Mouse (Mus musculus): ENCODE data around the gene Tenm3. TPM values are rescaled to one million over a fixed set of nuclear protein-coding genes. Genes with fewer than 3 reads are reported as not detected.

The Tenm3 gene
- polyA plus RNA-seq, 1 experiment from 2014 or later, result 42.9 TPM

DNA sequence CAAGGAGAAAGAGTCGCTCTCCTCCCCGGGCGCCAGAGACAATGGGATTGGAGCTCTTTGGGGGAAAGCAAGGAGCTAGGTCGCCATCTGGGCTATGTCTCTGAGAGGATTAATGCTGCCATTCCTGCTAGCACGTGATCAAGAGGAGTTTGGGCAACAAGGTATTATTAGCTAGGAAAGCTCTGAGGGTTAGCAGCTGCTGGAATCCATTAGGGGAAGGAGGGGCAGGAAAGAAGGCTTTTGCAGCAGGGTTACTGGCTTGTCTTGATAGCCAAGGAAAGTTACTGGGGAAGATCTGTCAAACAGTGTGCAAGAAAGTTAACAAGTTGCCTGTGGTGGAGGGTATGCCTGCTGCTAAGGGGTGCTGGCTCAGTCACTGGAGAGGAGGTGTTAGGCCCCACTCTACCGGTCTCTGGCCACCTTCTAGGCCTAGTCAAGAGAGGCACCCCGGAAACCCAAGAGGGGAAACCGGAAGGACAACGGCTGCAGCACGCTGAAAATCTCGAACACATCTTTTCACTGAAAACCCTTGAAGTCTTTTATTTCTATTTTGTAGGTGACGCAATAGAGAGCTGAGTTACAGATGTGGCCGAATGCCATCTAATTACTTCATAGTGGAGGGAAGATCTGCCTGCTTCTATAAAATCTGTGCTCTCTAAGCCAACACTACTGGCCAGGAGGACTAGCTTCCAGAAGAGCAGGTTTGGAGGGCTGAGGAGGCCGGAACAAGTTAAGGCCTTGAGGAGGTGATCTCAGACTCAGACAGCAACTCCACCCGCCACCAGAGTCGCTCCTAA, 534.4 kb downstream of the Tenm3 start:
- Histone ChIP-seq H3K9ac (no peak overlapping the region), H3K9me3 (replicated peaks) (no peaks in the 10 kb centered on the region), H3K36me3 (peaks cover 10% of the 10 kb centered on the region; the same call in 1 of the 2 replicates), H3K27me3 (no peaks in the 10 kb centered on the region), H3K4me2 (replicated peaks) (no peak overlapping the region), H3K4me3 (replicated peaks) (no peak overlapping the region), H3K27ac (replicated peaks) (peak overlapping the region; percentile 52), H3K4me1 (peaks cover 15% of the 10 kb centered on the region; the same call in 1 of the 2 replicates)
- 50% methylated on average over 16 of the region's 16 CpGs for WGBS
- peak; percentile 25; the same call in 1 of the 2 replicates for ATAC-seq (ENCODE audit: insufficient number of reproducible peaks, low FRiP score, low TSS enrichment, low read depth)

DNA sequence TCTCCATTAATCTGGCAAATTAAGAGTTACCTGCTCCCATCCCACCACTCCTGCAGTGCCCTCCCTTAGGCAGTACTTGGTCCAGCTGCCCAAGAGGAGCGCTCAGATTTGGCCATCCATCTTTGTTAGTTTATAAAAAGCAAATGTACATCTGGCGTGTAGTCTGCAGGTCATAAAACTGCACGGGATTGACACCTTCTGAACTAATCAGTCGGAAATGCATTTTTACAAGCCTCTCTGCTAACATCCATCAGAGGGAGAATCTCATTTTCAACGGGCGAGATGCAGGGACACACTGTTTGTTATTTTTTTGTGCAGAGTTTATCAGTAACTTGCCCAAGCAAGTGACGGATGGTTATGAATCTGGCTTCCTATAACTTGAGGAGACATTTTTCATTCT, 539.5 kb downstream of the Tenm3 start:
- H3K27ac ChIP-seq (replicated peaks), result no peak overlapping the region
- H3K27me3 ChIP-seq, result no peaks in the 10 kb centered on the region
- no peak overlapping the region for H3K4me2 ChIP-seq (replicated peaks)
- no peaks in the 10 kb centered on the region for H3K9me3 ChIP-seq (replicated peaks)
- peaks cover 12% of the 10 kb centered on the region for H3K4me1 ChIP-seq
- H3K36me3 ChIP-seq, result peaks cover 10% of the 10 kb centered on the region; the same call in 1 of the 2 replicates
- ATAC-seq (ENCODE audit: insufficient number of reproducible peaks, low FRiP score, low TSS enrichment, low read depth), result no peak
- 71% methylated on average over 7 of the region's 7 CpGs for WGBS
- no peak overlapping the region for H3K9ac ChIP-seq
- no peak overlapping the region for H3K4me3 ChIP-seq (replicated peaks)

- Histone ChIP-seq H3K36me3 (peaks cover 29% of the 10 kb centered on the region), H3K9me3 (replicated peaks) (no peaks in the 10 kb centered on the region), H3K27ac (replicated peaks) (0 out of 2 replicates have a peak overlapping the region, but pooled peaks have one; percentile 11), H3K4me2 (replicated peaks) (0 out of 2 replicates have a peak overlapping the region, but pooled peaks have one; percentile 6), H3K4me3 (replicated peaks) (0 out of 2 replicates have a peak overlapping the region, but pooled peaks have one; percentile 2), H3K9ac (no peak overlapping the region), H3K27me3 (no peaks in the 10 kb centered on the region), H3K4me1 (peaks cover 12% of the 10 kb centered on the region)
- no peak for ATAC-seq (ENCODE audit: insufficient number of reproducible peaks, low FRiP score, low TSS enrichment, low read depth)
- 29% methylated on average over 12 of the region's 12 CpGs for WGBS
These were observed 543.1 kb downstream of the Tenm3 start for GRCm38 (mm10) chr8:48300613-48301037.

DNA sequence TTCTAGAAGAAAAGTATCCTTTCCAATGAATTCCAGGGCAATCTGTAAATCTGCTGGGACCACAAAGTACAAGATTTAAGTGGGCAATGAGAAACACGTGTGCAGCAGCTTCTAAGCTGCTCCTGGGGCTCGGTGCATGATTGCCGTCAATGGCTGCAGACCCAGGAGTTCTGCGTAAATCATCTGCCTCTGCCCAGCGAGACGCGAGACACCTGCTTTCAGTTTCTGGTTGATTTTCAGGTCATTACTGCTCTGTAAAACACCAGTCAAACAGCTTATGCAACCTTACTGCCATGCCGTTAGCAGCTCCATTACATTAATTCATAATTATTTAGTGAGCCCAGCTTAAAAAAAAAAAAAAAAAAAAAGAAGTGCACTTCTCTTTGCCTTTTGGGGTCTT, 543.7 kb downstream of the Tenm3 start:
- WGBS, result 35% methylated on average over 8 of the region's 8 CpGs
- ATAC-seq (ENCODE audit: insufficient number of reproducible peaks, low FRiP score, low TSS enrichment, low read depth), result peak; percentile 24; the same call in 1 of the 2 replicates
- H3K4me2 ChIP-seq (replicated peaks), result no peak overlapping the region
- no peak overlapping the region for H3K9ac ChIP-seq
- no peaks in the 10 kb centered on the region for H3K27me3 ChIP-seq
- H3K27ac ChIP-seq (replicated peaks), result no peak overlapping the region
- no peaks in the 10 kb centered on the region for H3K9me3 ChIP-seq (replicated peaks)
- no peak overlapping the region for H3K4me3 ChIP-seq (replicated peaks)
- peaks cover 34% of the 10 kb centered on the region for H3K36me3 ChIP-seq
- peaks cover 12% of the 10 kb centered on the region for H3K4me1 ChIP-seq

DNA sequence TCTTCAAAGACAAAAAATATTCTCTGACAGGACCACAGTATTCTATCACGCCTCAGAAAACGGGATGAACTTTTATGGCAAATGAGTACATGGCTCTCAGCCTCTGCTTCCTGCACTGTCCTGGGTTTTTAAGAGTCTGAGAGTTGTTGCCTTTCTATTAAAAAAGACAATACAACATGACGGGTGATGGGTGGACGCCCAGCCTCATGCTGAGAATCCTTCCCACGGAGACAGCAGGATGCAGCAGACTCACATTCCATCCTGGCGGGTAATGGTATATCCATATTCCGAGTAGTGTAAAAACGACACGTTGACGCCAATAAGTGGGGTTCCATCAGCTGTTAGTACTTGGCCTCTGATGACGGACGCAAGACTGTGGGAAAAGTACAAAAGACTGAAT, 544.4 kb downstream of the Tenm3 start:
- Histone ChIP-seq H3K36me3 (peaks cover 36% of the 10 kb centered on the region), H3K27me3 (no peaks in the 10 kb centered on the region), H3K4me1 (peaks cover 12% of the 10 kb centered on the region), H3K9ac (no peak overlapping the region), H3K9me3 (replicated peaks) (no peaks in the 10 kb centered on the region), H3K4me3 (replicated peaks) (no peak overlapping the region), H3K27ac (replicated peaks) (no peak overlapping the region), H3K4me2 (replicated peaks) (no peak overlapping the region)
- WGBS, result 72% methylated on average over 12 of the region's 12 CpGs
- ATAC-seq (ENCODE audit: insufficient number of reproducible peaks, low FRiP score, low TSS enrichment, low read depth), result no peak

DNA sequence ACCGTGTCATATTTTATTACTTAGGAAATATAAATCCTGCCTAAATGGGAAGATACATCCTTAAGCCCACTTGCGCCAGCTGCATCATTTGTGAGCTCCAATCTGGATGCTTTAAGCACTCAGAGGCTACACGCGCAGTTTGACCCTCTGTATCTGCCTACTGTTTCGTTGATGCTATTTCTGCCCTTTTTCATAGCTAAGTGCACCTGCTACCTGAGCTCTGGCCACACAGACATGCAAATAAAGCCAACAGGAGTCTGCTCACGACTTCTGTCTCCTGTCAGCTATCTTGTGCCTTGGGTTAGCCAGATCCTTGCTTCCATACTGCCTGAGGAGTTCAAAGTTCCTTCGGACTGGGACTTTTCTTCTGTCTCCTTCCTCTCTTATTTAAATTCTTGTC, 547.4 kb downstream of the Tenm3 start:
- WGBS, result 87% methylated on average over 7 of the region's 7 CpGs
- Histone ChIP-seq H3K27ac (replicated peaks) (no peak overlapping the region), H3K27me3 (no peaks in the 10 kb centered on the region), H3K36me3 (peaks cover 60% of the 10 kb centered on the region), H3K9ac (no peak overlapping the region), H3K4me3 (replicated peaks) (no peak overlapping the region), H3K4me1 (peaks cover 12% of the 10 kb centered on the region), H3K4me2 (replicated peaks) (no peak overlapping the region), H3K9me3 (replicated peaks) (no peaks in the 10 kb centered on the region)
- ATAC-seq (ENCODE audit: insufficient number of reproducible peaks, low FRiP score, low TSS enrichment, low read depth), result no peak

DNA sequence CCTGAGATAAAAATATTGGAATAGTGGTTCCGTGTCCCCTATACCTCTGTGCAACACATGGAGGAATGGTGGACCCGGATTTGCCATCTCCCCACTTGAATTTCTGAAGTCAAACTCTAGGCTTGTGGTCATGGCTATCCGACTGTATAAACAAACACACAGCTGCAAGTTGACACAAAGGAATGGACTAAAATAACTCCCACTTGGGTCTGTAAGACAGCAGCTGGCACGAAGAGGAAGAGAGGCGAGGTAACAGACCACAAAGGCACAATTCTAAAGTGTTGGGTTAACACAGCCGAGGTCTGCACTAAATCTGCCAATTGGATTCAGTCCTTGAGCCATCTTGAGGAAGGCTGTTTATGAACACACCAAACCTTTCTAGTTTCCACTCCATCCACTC, 548.2 kb downstream of the Tenm3 start:
- H3K36me3 ChIP-seq, result peaks cover 65% of the 10 kb centered on the region
- no peak for ATAC-seq (ENCODE audit: insufficient number of reproducible peaks, low FRiP score, low TSS enrichment, low read depth)
- no peak overlapping the region for H3K4me3 ChIP-seq (replicated peaks)
- no peak overlapping the region for H3K27ac ChIP-seq (replicated peaks)
- no peaks in the 10 kb centered on the region for H3K9me3 ChIP-seq (replicated peaks)
- 64% methylated on average over 6 of the region's 6 CpGs for WGBS
- H3K4me2 ChIP-seq (replicated peaks), result no peak overlapping the region
- no peaks in the 10 kb centered on the region for H3K27me3 ChIP-seq
- H3K9ac ChIP-seq, result no peak overlapping the region
- peaks cover 5% of the 10 kb centered on the region for H3K4me1 ChIP-seq

DNA sequence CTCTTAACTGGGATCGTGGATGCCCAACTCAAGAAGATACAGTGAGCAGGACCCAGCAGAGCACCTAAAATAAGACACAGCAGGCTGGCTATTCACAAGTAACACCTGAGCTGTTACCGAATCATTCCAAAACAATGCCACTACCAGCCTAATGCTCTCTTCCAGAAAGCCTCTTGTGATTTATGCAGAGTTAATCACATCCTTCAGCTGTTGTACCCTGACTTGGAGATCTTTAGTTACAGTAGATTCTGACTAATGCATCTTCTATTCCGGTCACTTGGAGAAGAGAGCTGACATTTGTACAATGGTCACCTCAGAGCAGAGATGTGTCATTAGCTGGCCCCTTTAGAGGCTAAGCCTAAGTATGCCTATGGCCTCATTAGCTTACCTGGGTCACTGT, 550.0 kb downstream of the Tenm3 start:
- no peaks in the 10 kb centered on the region for H3K27me3 ChIP-seq
- WGBS, result 90% methylated on average over 3 of the region's 3 CpGs
- peaks cover 64% of the 10 kb centered on the region for H3K36me3 ChIP-seq
- ATAC-seq (ENCODE audit: insufficient number of reproducible peaks, low FRiP score, low TSS enrichment, low read depth), result no peak
- H3K4me3 ChIP-seq (replicated peaks), result no peak overlapping the region
- H3K4me2 ChIP-seq (replicated peaks), result no peak overlapping the region
- no peaks in the 10 kb centered on the region for H3K4me1 ChIP-seq
- H3K27ac ChIP-seq (replicated peaks), result no peak overlapping the region
- no peaks in the 10 kb centered on the region for H3K9me3 ChIP-seq (replicated peaks)
- no peak overlapping the region for H3K9ac ChIP-seq

- Histone ChIP-seq H3K4me3 (replicated peaks) (no peak overlapping the region), H3K27me3 (no peaks in the 10 kb centered on the region), H3K4me2 (replicated peaks) (no peak overlapping the region), H3K9ac (no peak overlapping the region), H3K27ac (replicated peaks) (no peak overlapping the region), H3K4me1 (no peaks in the 10 kb centered on the region), H3K9me3 (replicated peaks) (no peaks in the 10 kb centered on the region), H3K36me3 (peaks cover 49% of the 10 kb centered on the region)
- 77% methylated on average over 10 of the region's 10 CpGs for whole genome bisulfite sequencing
- ATAC-seq (ENCODE audit: insufficient number of reproducible peaks, low FRiP score, low TSS enrichment, low read depth), result no peak
These were observed 558.3 kb downstream of the Tenm3 start for GRCm38 (mm10) chr8:48285432-48285831.

- Histone ChIP-seq H3K4me2 (replicated peaks) (no peak overlapping the region), H3K4me1 (no peaks in the 10 kb centered on the region), H3K4me3 (replicated peaks) (no peak overlapping the region), H3K36me3 (peaks cover 54% of the 10 kb centered on the region), H3K27me3 (no peaks in the 10 kb centered on the region), H3K9ac (no peak overlapping the region), H3K27ac (replicated peaks) (no peak overlapping the region), H3K9me3 (replicated peaks) (no peaks in the 10 kb centered on the region)
- no peak for ATAC-seq (ENCODE audit: insufficient number of reproducible peaks, low FRiP score, low TSS enrichment, low read depth)
- 89% methylated on average over 11 of the region's 11 CpGs for WGBS
These were observed 561.9 kb downstream of the Tenm3 start for GRCm38 (mm10) chr8:48281855-48282254.

DNA sequence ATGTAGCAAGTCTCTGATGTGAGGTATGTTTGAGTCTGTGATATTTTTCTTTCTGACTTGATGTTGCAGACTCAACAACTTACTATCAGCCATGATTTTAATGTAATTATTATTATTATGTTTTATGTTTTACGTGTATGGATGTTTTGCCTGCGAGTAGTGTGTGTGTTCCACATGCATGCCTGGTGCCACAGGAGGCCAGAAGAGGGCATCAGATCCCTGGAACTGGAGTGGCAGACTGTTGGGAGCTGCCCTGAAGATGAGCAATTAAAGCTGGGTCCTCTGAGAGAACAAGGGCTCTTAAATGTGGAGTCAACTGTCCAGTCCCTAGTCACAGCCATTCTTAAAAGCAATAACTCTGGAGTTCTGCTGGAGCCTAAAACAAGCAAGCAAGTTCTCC, 564.4 kb downstream of the Tenm3 start:
- Histone ChIP-seq H3K4me2 (replicated peaks) (no peak overlapping the region), H3K9me3 (replicated peaks) (no peaks in the 10 kb centered on the region), H3K4me1 (no peaks in the 10 kb centered on the region), H3K9ac (no peak overlapping the region), H3K27me3 (no peaks in the 10 kb centered on the region), H3K36me3 (peaks cover 58% of the 10 kb centered on the region), H3K4me3 (replicated peaks) (no peak overlapping the region), H3K27ac (replicated peaks) (no peak overlapping the region)
- no peak for ATAC-seq (ENCODE audit: insufficient number of reproducible peaks, low FRiP score, low TSS enrichment, low read depth)
- 85% methylated on average over 2 of the region's 2 CpGs for WGBS
